Mouse (Mus musculus) heart, embryonic 12.5 days (tissue): ENCODE results near the gene Ptf1a. TPM values are rescaled to one million over a fixed set of nuclear protein-coding genes. Genes with fewer than 3 reads are reported as not detected.
A peak's percentile ranks its signal among the peaks of the same experiment; 100 is the strongest.

Experiments used
- ATAC-seq: fragments of 200-750 bp; cut with Nextera tagmentation; 2 replicates; pipeline ENCODE4 v1.8.0; 2017; ENCODE audit warnings: moderate TSS enrichment, moderate library complexity; ENCODE audit not compliant: insufficient number of reproducible peaks, low FRiP score
- H3K27ac ChIP-seq: fragments of 300-500 bp; sonication (generic); 2 replicates; pipeline ENCODE4 v1.5.1; 2016; ENCODE audit warnings: mild to moderate bottlenecking, moderate library complexity; ENCODE audit not compliant: poor library complexity, severe bottlenecking
- H3K27me3 ChIP-seq: fragments of 300-500 bp; sonication (generic); replicated peaks from 2 replicates; pipeline ENCODE4 v1.6.1; 2016; ENCODE audit warnings: mild to moderate bottlenecking, moderate library complexity
- H3K36me3 ChIP-seq: fragments of 300-500 bp; sonication (generic); 2 replicates; pipeline ENCODE4 v1.6.1; 2016; ENCODE audit warnings: mild to moderate bottlenecking, moderate library complexity
- H3K4me1 ChIP-seq: fragments of 300-500 bp; sonication (generic); replicated peaks from 2 replicates; pipeline ENCODE4 v1.6.1; 2016; ENCODE audit warnings: mild to moderate bottlenecking
- H3K4me2 ChIP-seq: fragments of 300-500 bp; sonication (generic); 2 replicates; pipeline ENCODE4 v1.6.1; 2016; ENCODE audit warnings: mild to moderate bottlenecking, moderate library complexity
- H3K4me3 ChIP-seq: fragments of 300-500 bp; sonication (generic); 2 replicates; pipeline ENCODE4 v1.5.1; 2016; ENCODE audit warnings: mild to moderate bottlenecking
- H3K9ac ChIP-seq: fragments of 300-500 bp; sonication (generic); 2 replicates; pipeline ENCODE4 v1.6.1; 2016; ENCODE audit warnings: mild to moderate bottlenecking, moderate library complexity
- H3K9me3 ChIP-seq: fragments of 300-500 bp; sonication (generic); replicated peaks from 2 replicates; pipeline ENCODE4 v1.6.1; 2016; ENCODE audit warnings: mild to moderate bottlenecking, moderate library complexity
- WGBS: fragments of 180-500 bp; shearing (Covaris S2); methylation state at CpG from one replicate; pipeline ENCODE4 v1.1.7; 2016; 5-methylcytosine and 5-hydroxymethylcytosine counted together
- polyA plus RNA-seq: library from polyadenylated mRNA; unstranded; fragments of >200 nt; fragmentation: Nextera tagmentation; extraction: Ambion mirVana; gene quantifications from 2 replicates; pipeline ENCODE4 v1.2.1, GENCODE M21; 2016

Ptf1a gene
- polyA plus RNA-seq, 1 experiment from 2014 or later: not detected

DNA sequence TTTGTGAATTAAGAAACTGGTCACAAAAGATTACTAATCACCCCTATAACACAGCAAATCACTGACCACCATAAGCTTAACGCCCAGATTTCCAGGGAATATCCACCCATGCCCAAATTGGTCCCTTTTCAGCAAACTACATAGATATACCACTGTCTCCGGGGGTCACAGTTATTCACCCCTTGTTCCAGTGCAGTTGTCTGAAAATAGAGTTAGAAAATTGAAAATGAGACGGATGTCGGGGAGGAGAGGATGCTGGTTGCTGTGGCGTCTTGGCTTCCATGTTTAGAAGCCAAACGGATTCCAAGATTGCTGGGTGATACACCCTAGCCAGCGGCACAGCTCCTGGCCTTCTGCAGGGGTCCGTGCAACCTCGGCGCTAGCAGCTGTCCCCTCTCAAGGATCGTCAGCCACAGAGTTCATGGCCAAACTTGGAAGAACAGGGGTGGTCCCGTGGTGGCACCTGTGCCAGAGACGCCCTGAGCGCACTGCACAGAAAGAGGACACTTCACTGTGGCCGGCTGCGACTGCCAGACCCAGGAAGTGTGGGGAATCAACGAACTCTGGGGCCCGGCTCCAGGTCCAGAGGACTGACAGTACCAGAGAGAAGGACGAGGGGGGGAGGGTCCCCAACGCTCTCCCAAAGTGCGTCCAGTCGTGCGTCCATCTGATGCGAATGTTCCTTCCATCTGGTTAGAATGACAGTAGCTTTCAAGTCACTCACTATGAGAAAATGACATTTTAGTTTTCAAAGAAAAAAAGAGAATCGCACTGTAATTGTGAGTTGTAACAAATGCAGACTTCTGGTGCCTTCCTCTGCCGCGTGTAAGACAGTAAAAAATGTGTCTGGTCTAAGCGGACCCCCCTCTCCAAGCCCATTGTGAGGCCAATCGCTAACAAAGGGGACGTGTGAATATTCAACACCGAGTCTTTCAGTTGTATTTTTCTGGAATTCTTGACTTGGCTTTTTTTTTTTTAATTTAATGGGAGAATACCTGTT lies 15.5 kb upstream of the Ptf1a start:
- 5% methylated on average over 31 of the region's 31 CpGs for WGBS
- Histone ChIP-seq H3K36me3 (no peaks in the 10 kb centered on the region), H3K27ac (no peak overlapping the region), H3K27me3 (peaks cover 87% of the 10 kb centered on the region), H3K4me1 (peaks cover 15% of the 10 kb centered on the region), H3K4me2 (no peak overlapping the region), H3K4me3 (no peak overlapping the region), H3K9ac (no peak overlapping the region), H3K9me3 (0 out of 2 replicates have a peak, but pooled peaks cover 2% of the 10 kb centered on the region)
- ATAC-seq: no peak

DNA sequence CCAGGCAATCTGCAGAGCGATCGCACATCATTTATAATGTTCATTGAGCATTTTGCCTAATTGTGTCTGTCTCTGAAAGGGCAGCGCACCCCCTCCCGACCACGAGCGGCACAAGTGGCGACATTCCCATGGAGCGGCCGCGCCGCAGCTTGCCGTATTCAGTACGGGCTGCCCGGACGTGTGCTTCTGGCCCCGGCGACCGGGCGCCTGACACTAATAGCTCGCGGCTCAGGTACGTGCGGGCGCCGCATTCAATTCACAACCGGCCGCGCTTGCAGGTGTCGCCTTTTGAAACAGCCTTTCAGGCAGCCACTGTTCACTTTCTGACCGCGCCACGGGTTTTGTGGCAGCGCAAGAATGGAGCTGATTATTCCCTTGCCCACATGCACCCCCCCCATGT lies 14.7 kb upstream of the Ptf1a start:
- H3K27ac ChIP-seq: no peak overlapping the region
- H3K9me3 ChIP-seq: 0 out of 2 replicates have a peak, but pooled peaks cover 2% of the 10 kb centered on the region
- under 1% methylated on average over 33 of the region's 33 CpGs for WGBS
- no peaks in the 10 kb centered on the region for H3K36me3 ChIP-seq
- peaks cover 15% of the 10 kb centered on the region for H3K4me1 ChIP-seq
- no peak overlapping the region for H3K9ac ChIP-seq
- H3K4me2 ChIP-seq: peak overlapping the region; percentile 62
- peaks cover 87% of the 10 kb centered on the region for H3K27me3 ChIP-seq
- peak overlapping the region; percentile 42 for H3K4me3 ChIP-seq
- ATAC-seq: no peak

GRCm38 (mm10) chr2:19431186-19431585 lies 14.3 kb upstream of the Ptf1a start:
- H3K4me1 ChIP-seq: peaks cover 15% of the 10 kb centered on the region
- no peak for ATAC-seq
- peaks cover 89% of the 10 kb centered on the region for H3K27me3 ChIP-seq
- H3K4me3 ChIP-seq: peak overlapping the region; percentile 42
- 0 out of 2 replicates have a peak, but pooled peaks cover 2% of the 10 kb centered on the region for H3K9me3 ChIP-seq
- H3K9ac ChIP-seq: no peak overlapping the region
- H3K27ac ChIP-seq: no peak overlapping the region
- under 1% methylated on average over 18 of the region's 18 CpGs for WGBS
- H3K4me2 ChIP-seq: peak overlapping the region; percentile 62
- no peaks in the 10 kb centered on the region for H3K36me3 ChIP-seq

- H3K4me1 ChIP-seq: peaks cover 15% of the 10 kb centered on the region
- H3K9ac ChIP-seq: no peak overlapping the region
- H3K27ac ChIP-seq: no peak overlapping the region
- peak overlapping the region; percentile 20 for H3K4me3 ChIP-seq
- H3K4me2 ChIP-seq: peak overlapping the region; percentile 62
- ATAC-seq: no peak
- H3K36me3 ChIP-seq: no peaks in the 10 kb centered on the region
- peaks cover 87% of the 10 kb centered on the region for H3K27me3 ChIP-seq
- 4% methylated on average over 41 of the region's 41 CpGs for WGBS
- H3K9me3 ChIP-seq: 0 out of 2 replicates have a peak, but pooled peaks cover 2% of the 10 kb centered on the region
These were observed 13.7 kb upstream of the Ptf1a start for GRCm38 (mm10) chr2:19431614-19432323.

DNA sequence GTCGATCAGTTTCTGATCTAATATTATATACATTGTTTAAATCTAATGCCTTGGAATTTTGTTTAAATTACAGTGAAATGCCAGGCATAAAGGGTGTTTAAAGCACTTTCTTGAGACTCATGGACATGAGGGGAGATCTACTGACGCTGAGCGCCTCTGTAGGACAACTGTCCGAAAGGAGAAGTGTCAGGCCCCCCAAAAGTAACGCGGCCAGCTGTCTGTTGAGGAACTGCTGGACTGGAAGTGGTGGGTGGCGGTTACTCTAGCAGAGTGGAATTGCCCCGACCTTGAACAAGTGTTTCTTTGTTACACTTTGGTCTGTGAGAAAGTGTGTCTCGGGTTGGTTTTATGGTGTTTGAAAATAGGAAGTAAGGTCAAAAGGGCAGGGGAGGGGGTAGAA lies 1.1 kb upstream of the Ptf1a start:
- ATAC-seq: no peak
- no peaks in the 10 kb centered on the region for H3K36me3 ChIP-seq
- no peak overlapping the region for H3K27ac ChIP-seq
- no peak overlapping the region for H3K4me2 ChIP-seq
- no peak overlapping the region for H3K9ac ChIP-seq
- H3K27me3 ChIP-seq: peaks cover 89% of the 10 kb centered on the region
- peaks cover 18% of the 10 kb centered on the region for H3K4me1 ChIP-seq
- WGBS: 4% methylated on average over 9 of the region's 9 CpGs
- H3K4me3 ChIP-seq: no peak overlapping the region
- H3K9me3 ChIP-seq: no peaks in the 10 kb centered on the region

GRCm38 (mm10) chr2:19445871-19446501 lies 523 bp downstream of the Ptf1a start:
- peak overlapping the region; percentile 57 for H3K4me2 ChIP-seq
- H3K4me3 ChIP-seq: peak overlapping the region; percentile 33
- no peak overlapping the region for H3K9ac ChIP-seq
- H3K27ac ChIP-seq: no peak overlapping the region
- WGBS: under 1% methylated on average over 67 of the region's 67 CpGs
- no peaks in the 10 kb centered on the region for H3K9me3 ChIP-seq
- H3K4me1 ChIP-seq: peaks cover 18% of the 10 kb centered on the region
- ATAC-seq: no peak
- no peaks in the 10 kb centered on the region for H3K36me3 ChIP-seq
- peaks cover 94% of the 10 kb centered on the region for H3K27me3 ChIP-seq

DNA sequence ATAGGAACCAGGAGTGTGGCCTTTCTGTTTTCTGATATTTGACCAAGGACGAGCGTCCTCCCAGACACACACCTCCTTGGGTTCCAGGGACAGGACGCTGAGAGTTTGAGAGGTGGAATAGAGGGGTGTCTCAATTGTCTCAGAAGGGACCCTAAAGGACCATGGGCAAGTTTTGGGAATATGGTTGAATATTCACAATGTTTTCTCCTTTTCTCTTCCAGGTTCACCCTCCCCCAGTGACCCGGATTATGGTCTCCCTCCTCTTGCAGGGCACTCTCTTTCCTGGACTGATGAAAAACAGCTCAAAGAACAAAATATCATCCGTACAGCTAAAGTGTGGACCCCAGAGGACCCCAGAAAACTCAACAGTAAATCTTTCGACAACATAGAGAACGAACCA lies 1.3 kb downstream of the Ptf1a start:
- Histone ChIP-seq H3K27me3 (peaks cover 94% of the 10 kb centered on the region), H3K36me3 (no peaks in the 10 kb centered on the region), H3K4me3 (peak overlapping the region; percentile 33; the same call in 1 of the 2 replicates), H3K4me1 (peaks cover 18% of the 10 kb centered on the region), H3K9ac (no peak overlapping the region), H3K27ac (no peak overlapping the region), H3K9me3 (no peaks in the 10 kb centered on the region), H3K4me2 (no peak overlapping the region)
- 6% methylated on average over 7 of the region's 7 CpGs for WGBS
- ATAC-seq: no peak

- no peak for ATAC-seq
- Histone ChIP-seq H3K27ac (no peak overlapping the region), H3K36me3 (no peaks in the 10 kb centered on the region), H3K4me1 (peaks cover 18% of the 10 kb centered on the region), H3K9ac (peak overlapping the region; percentile 19), H3K4me3 (peak overlapping the region; percentile 38), H3K27me3 (peaks cover 94% of the 10 kb centered on the region), H3K9me3 (no peaks in the 10 kb centered on the region), H3K4me2 (peak overlapping the region; percentile 70)
- 1% methylated on average over 29 of the region's 31 CpGs for WGBS
These were observed 2.7 kb downstream of the Ptf1a start for GRCm38 (mm10) chr2:19448042-19448700.

DNA sequence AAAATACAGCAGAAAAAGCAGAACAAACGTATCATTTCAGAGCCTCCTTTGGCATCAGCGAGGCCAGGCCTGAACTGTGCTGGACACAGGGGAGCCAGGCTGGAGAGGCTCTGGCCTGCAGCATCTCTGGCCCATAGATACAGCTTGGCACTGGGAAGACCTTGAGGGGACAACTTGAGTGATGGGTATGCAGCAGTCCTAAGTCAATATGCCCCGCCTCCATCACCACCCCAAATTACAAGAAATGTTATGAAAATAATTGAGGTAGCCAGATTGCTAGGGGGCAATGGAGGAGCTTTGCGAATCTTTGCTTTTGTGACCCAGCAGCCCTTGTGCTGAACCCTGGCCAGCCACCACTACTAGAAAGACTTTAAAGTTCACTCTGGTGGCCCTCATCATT lies 3.8 kb downstream of the Ptf1a start:
- ATAC-seq: no peak
- H3K27me3 ChIP-seq: peaks cover 94% of the 10 kb centered on the region
- no peak overlapping the region for H3K4me2 ChIP-seq
- H3K9ac ChIP-seq: no peak overlapping the region
- no peaks in the 10 kb centered on the region for H3K36me3 ChIP-seq
- no peak overlapping the region for H3K4me3 ChIP-seq
- peaks cover 18% of the 10 kb centered on the region for H3K4me1 ChIP-seq
- 33% methylated on average over 4 of the region's 4 CpGs for WGBS
- H3K9me3 ChIP-seq: no peaks in the 10 kb centered on the region
- no peak overlapping the region for H3K27ac ChIP-seq

- H3K36me3 ChIP-seq: no peaks in the 10 kb centered on the region
- H3K9ac ChIP-seq: no peak overlapping the region
- H3K4me1 ChIP-seq: peaks cover 6% of the 10 kb centered on the region; the same call in 1 of the 2 replicates
- H3K4me2 ChIP-seq: no peak overlapping the region
- peaks cover 96% of the 10 kb centered on the region for H3K27me3 ChIP-seq
- no peaks in the 10 kb centered on the region for H3K9me3 ChIP-seq
- no peak overlapping the region for H3K27ac ChIP-seq
- no peak for ATAC-seq
- under 1% methylated on average over 19 of the region's 19 CpGs for WGBS
- no peak overlapping the region for H3K4me3 ChIP-seq
These were observed 7.1 kb downstream of the Ptf1a start for GRCm38 (mm10) chr2:19452531-19453055.
